Mouse (Mus musculus) heart, postnatal 0 days (tissue): ENCODE measurements at regions not wholly inside any gene's neighbourhood (a gene's known extent, or its start where the extent isn't known, plus 50 kb on each side); places are given as distances from the start of the nearest gene placed in this dataset.

Source experiments
- CTCF ChIP-seq: IDR thresholded peaks from 2 replicates; pipeline ENCODE4 v1.5.1; 2016; ENCODE audit warnings: antibody characterized with exemption, control low read depth, low read depth
- EP300 ChIP-seq: IDR thresholded peaks from 2 replicates; pipeline ENCODE4 v1.6.1; 2016; ENCODE audit warnings: antibody characterized with exemption, low read depth

- TF ChIP-seq CTCF (no peak), EP300 (no peak)
Observed at GRCm38 (mm10) chr7:68559440-68560343, 189.3 kb downstream of the Arrdc4 start.
